Mouse (Mus musculus): ENCODE data around the gene Nudt4. TPM values are rescaled to one million over a fixed set of nuclear protein-coding genes. Genes with fewer than 3 reads are reported as not detected.
A peak's percentile ranks its signal among the peaks of the same experiment; 100 is the strongest.

Gene Nudt4
- polyA plus RNA-seq, 1 experiment from 2014 or later: 75.5 TPM

DNA sequence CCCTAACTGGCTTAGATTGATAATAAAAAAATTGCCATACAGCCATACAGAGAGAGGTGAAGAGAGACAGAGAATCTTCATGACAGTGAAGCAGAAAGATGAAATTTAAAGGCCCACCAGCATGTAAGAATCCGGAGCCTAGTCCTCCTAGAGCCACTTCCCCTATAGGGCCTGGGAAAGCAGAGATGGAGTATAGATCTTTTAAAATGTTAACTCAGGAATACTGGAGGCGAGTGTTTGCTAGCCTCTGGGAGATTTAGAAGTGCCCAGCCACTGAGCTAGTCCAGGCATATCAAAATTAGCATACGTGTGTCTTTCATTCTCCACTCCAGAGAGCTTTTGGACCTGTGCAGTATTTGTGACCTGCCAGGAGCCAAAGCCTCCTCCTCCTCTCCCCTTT is 54.7 kb downstream of the Nudt4 start:
- 86% methylated on average over 3 of the region's 3 CpGs for WGBS
- no peak overlapping the region for H3K27ac ChIP-seq (replicated peaks)
- ATAC-seq (ENCODE audit: low FRiP score): no peak

DNA sequence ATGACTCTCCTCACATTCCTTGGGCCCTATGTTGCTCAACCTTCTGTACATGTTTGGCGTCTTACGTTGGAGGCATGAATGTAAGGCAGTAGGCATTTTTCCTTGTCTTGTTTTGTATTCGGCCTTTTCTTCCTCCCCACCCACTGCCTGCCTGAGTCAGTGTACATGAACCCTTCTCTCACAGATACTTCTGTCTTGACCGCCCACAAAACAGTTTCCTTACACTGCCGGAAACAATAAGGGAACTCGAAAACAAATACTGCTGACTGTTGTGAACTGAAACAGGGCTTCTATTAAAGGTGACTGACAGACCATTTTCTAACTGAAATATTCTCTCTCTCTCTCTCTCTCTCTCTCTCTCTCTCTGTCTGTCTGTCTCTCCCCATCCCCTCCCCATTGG is 55.2 kb downstream of the Nudt4 start:
- no peak overlapping the region for H3K9ac ChIP-seq (replicated peaks)
- WGBS: 78% methylated on average over 6 of the region's 6 CpGs
- no peak overlapping the region for H3K4me3 ChIP-seq (replicated peaks)
- no peak overlapping the region for H3K27ac ChIP-seq (replicated peaks)
- peaks cover 1% of the 10 kb centered on the region for H3K4me1 ChIP-seq
- no peaks in the 10 kb centered on the region for H3K27me3 ChIP-seq (replicated peaks)
- H3K4me2 ChIP-seq: no peak overlapping the region
- no peaks in the 10 kb centered on the region for H3K9me3 ChIP-seq (replicated peaks)
- no peaks in the 10 kb centered on the region for H3K36me3 ChIP-seq
- no peak for ATAC-seq (ENCODE audit: low FRiP score)

More for the DNA sequence above, 54.7 kb downstream of the Nudt4 start:
- Histone ChIP-seq H3K36me3 (no peaks in the 10 kb centered on the region), H3K9ac (replicated peaks) (no peak overlapping the region), H3K9me3 (replicated peaks) (no peaks in the 10 kb centered on the region), H3K4me1 (peaks cover 6% of the 10 kb centered on the region), H3K4me3 (replicated peaks) (no peak overlapping the region), H3K27me3 (replicated peaks) (no peaks in the 10 kb centered on the region), H3K4me2 (no peak overlapping the region)

DNA sequence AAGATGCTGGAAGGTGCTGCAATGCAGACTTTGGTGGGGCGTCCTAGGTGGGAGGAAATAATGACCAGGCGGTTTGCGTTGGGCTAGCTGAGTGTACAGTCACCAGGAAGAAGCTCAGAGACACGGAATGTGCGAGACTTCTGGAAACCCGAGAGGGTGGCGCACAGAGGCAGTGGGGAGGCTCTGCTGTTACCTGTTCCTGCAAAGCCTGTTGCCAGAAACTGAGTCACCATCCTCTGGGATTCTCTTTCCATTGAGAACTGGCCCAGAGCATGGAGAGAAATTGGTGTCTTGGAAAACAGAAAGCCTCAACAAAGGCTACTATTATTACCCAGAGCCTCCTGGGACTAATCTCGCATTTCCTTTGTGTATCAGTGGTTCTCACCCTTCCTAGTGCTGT is 55.8 kb downstream of the Nudt4 start:
- WGBS: 91% methylated on average over 8 of the region's 8 CpGs
- Histone ChIP-seq H3K27me3 (replicated peaks) (no peaks in the 10 kb centered on the region), H3K4me3 (replicated peaks) (no peak overlapping the region), H3K4me1 (no peaks in the 10 kb centered on the region), H3K27ac (replicated peaks) (no peak overlapping the region), H3K9me3 (replicated peaks) (no peaks in the 10 kb centered on the region), H3K36me3 (no peaks in the 10 kb centered on the region), H3K4me2 (no peak overlapping the region), H3K9ac (replicated peaks) (no peak overlapping the region)
- ATAC-seq (ENCODE audit: low FRiP score): no peak

- Histone ChIP-seq H3K36me3 (no peaks in the 10 kb centered on the region), H3K9ac (replicated peaks) (no peak overlapping the region), H3K4me2 (no peak overlapping the region), H3K27me3 (replicated peaks) (no peaks in the 10 kb centered on the region), H3K4me1 (peaks cover 12% of the 10 kb centered on the region), H3K9me3 (replicated peaks) (no peaks in the 10 kb centered on the region), H3K27ac (replicated peaks) (no peak overlapping the region), H3K4me3 (replicated peaks) (no peak overlapping the region)
- WGBS: 41% methylated on average over 1 of the region's 1 CpGs
- no peak for ATAC-seq (ENCODE audit: low FRiP score)
These were observed 59.6 kb downstream of the Nudt4 start for GRCm38 (mm10) chr10:95504341-95504740.

DNA sequence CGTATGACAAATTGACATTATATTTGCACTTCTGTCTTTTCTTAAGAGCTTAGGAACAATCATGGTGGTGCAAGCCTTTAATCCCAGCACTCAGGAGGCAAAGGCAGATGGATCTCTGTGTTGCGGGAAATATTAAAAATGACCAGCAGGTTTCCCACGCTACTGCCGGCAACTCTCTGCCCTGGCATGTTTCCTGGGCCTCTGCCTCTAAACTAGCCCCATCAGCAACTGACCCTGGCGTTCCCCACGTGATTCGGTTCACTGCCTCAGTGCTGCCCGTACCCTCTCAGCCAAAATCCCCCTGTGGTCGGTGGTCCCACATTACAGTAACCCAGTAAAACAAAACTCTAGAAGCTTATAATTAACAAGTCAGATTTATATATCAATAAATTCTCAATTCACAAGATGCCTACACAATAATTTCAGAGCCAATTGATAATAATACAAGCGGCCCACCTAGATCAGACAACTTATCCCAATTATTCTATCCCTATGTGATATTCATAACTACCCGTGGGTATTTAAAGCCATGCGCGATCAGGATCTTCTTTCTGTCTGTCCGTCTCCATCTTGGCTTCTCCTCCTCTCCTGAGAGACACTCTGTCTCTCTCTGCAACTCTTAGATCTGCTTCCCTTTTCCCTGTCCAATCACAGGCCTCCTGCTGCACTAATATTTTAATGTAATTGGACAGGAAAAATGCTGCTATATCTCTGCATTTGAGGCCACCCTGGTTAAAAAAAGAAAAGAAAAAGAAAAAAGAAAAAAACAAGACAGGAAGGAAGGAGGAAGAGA is 60.3 kb downstream of the Nudt4 start:
- H3K9me3 ChIP-seq (replicated peaks): no peaks in the 10 kb centered on the region
- peaks cover 12% of the 10 kb centered on the region for H3K4me1 ChIP-seq
- no peak overlapping the region for H3K9ac ChIP-seq (replicated peaks)
- H3K27me3 ChIP-seq (replicated peaks): no peaks in the 10 kb centered on the region
- 87% methylated on average over 14 of the region's 14 CpGs for WGBS
- H3K27ac ChIP-seq (replicated peaks): no peak overlapping the region
- H3K36me3 ChIP-seq: no peaks in the 10 kb centered on the region
- ATAC-seq (ENCODE audit: low FRiP score): no peak
- H3K4me3 ChIP-seq (replicated peaks): no peak overlapping the region
- H3K4me2 ChIP-seq: no peak overlapping the region

GRCm38 (mm10) chr10:95501463-95502081 is 62.4 kb downstream of the Nudt4 start, which contains the start of gene Mrpl42:
Mrpl42 (minus strand) TSS chr10:95501940.
- peak within 1 kb of the TSS; percentile 80 for H3K4me3 ChIP-seq (replicated peaks)
- peaks cover 12% of the 10 kb centered on the region for H3K4me1 ChIP-seq
- H3K9ac ChIP-seq (replicated peaks): peak within 1 kb of the TSS; percentile 74
- H3K4me2 ChIP-seq: peak within 1 kb of the TSS; percentile 68
- peak within 1 kb of the TSS; percentile 91 for H3K27ac ChIP-seq (replicated peaks)
- no peaks in the 10 kb centered on the region for H3K27me3 ChIP-seq (replicated peaks)
- peak; percentile 94 for ATAC-seq (ENCODE audit: low FRiP score)
- under 1% methylated on average over 35 of the region's 35 CpGs for WGBS
- no peaks in the 10 kb centered on the region for H3K9me3 ChIP-seq (replicated peaks)
- peaks cover 8% of the 10 kb centered on the region for H3K36me3 ChIP-seq

- H3K4me1 ChIP-seq: peaks cover 12% of the 10 kb centered on the region
- H3K4me3 ChIP-seq (replicated peaks): peak overlapping the region; percentile 80
- peaks cover 9% of the 10 kb centered on the region for H3K36me3 ChIP-seq
- whole genome bisulfite sequencing: 1% methylated on average over 7 of the region's 7 CpGs
- peak; percentile 37; the same call in 1 of the 2 replicates for ATAC-seq (ENCODE audit: low FRiP score)
- H3K9ac ChIP-seq (replicated peaks): peak overlapping the region; percentile 74
- H3K4me2 ChIP-seq: peak overlapping the region; percentile 68
- no peaks in the 10 kb centered on the region for H3K27me3 ChIP-seq (replicated peaks)
- H3K27ac ChIP-seq (replicated peaks): peak overlapping the region; percentile 91
- H3K9me3 ChIP-seq (replicated peaks): no peaks in the 10 kb centered on the region
These were observed 62.9 kb downstream of the Nudt4 start for GRCm38 (mm10) chr10:95501033-95501432.

Small RNA genes lying within 50 kb of the gene (microRNA-seq; reads per million reads assigned to microRNA genes)
- 4.0 reads per million, percentile 16 among the genes with 10 or more reads in this experiment for gene Mir3058

Other genes with a start within 250 kb of the Nudt4 start
- 8.2 and 9.8 TPM in 2 replicates for gene Cradd, start 240.0 kb downstream of the Nudt4 start, polyA plus RNA-seq (2015; fragmentation: Nextera tagmentation; extraction: Ambion mirVana)
- 106 and 126 TPM in 2 replicates for gene Socs2, start 147.0 kb downstream of the Nudt4 start, polyA plus RNA-seq (2015; fragmentation: Nextera tagmentation; extraction: Ambion mirVana)
- gene Mrpl42, start 62.2 kb downstream of the Nudt4 start, polyA plus RNA-seq (2015; fragmentation: Nextera tagmentation; extraction: Ambion mirVana): 286 and 296 TPM in 2 replicates
- gene Ube2n, start 49.0 kb downstream of the Nudt4 start, polyA plus RNA-seq (2015; fragmentation: Nextera tagmentation; extraction: Ambion mirVana): 358 and 359 TPM in 2 replicates
- not detected in 2 replicates for gene Anapc15-ps, start 109.3 kb upstream of the Nudt4 start, polyA plus RNA-seq (2015; fragmentation: Nextera tagmentation; extraction: Ambion mirVana)

Data from neural tube, embryonic 15.5 days (tissue).